Mouse (Mus musculus) lung, embryonic 15.5 days (tissue): ENCODE data around the gene C8b. TPM values are rescaled to one million over a fixed set of nuclear protein-coding genes. Genes with fewer than 3 reads are reported as not detected.
A peak's percentile ranks its signal among the peaks of the same experiment; 100 is the strongest.

ENCODE experiments used
- ATAC-seq: fragments of 200-750 bp; cut with Nextera tagmentation; 2 replicates; pipeline ENCODE4 v1.8.0; 2017; ENCODE audit warnings: moderate number of reproducible peaks, borderline replicate concordance; ENCODE audit not compliant: low FRiP score, low TSS enrichment; ENCODE audit errors: extremely low read depth
- H3K27ac ChIP-seq: fragments of 300-500 bp; sonication (generic); 2 replicates; pipeline ENCODE4 v1.5.1; 2015; ENCODE audit warnings: moderate library complexity, mild to moderate bottlenecking, inconsistent platforms
- H3K27me3 ChIP-seq: fragments of 300-500 bp; sonication (generic); 2 replicates; pipeline ENCODE4 v1.6.1; 2015; ENCODE audit warnings: inconsistent platforms
- H3K36me3 ChIP-seq: fragments of 300-500 bp; sonication (generic); 2 replicates; pipeline ENCODE4 v1.6.1; 2015; ENCODE audit warnings: inconsistent platforms
- H3K4me1 ChIP-seq: fragments of 300-500 bp; sonication (generic); 2 replicates; pipeline ENCODE4 v1.6.1; 2015; ENCODE audit warnings: inconsistent platforms
- H3K4me2 ChIP-seq: fragments of 300-500 bp; sonication (generic); 2 replicates; pipeline ENCODE4 v1.6.1; 2015; ENCODE audit warnings: inconsistent platforms, mild to moderate bottlenecking, moderate library complexity
- H3K4me3 ChIP-seq: fragments of 300-500 bp; sonication (generic); 2 replicates; pipeline ENCODE4 v1.5.1; 2015; ENCODE audit warnings: mild to moderate bottlenecking, inconsistent platforms
- H3K9ac ChIP-seq: fragments of 300-500 bp; sonication (generic); 2 replicates; pipeline ENCODE4 v1.6.1; 2015; ENCODE audit warnings: inconsistent platforms
- H3K9me3 ChIP-seq: fragments of 300-500 bp; sonication (generic); 2 replicates; pipeline ENCODE4 v1.6.1; 2016; ENCODE audit warnings: inconsistent platforms
- WGBS: fragments of 180-500 bp; shearing (Covaris S2); methylation state at CpG from one replicate; pipeline ENCODE4 v1.1.7; 2015; 5-methylcytosine and 5-hydroxymethylcytosine counted together
- polyA plus RNA-seq: library from polyadenylated mRNA; unstranded; fragments of >200 nt; fragmentation: Nextera tagmentation; extraction: Ambion mirVana; gene quantifications from 2 replicates; pipeline ENCODE4 v1.2.1, GENCODE M21; 2015

Gene C8b
- polyA plus RNA-seq = 0.06 and 0.48 TPM in 2 replicates

DNA sequence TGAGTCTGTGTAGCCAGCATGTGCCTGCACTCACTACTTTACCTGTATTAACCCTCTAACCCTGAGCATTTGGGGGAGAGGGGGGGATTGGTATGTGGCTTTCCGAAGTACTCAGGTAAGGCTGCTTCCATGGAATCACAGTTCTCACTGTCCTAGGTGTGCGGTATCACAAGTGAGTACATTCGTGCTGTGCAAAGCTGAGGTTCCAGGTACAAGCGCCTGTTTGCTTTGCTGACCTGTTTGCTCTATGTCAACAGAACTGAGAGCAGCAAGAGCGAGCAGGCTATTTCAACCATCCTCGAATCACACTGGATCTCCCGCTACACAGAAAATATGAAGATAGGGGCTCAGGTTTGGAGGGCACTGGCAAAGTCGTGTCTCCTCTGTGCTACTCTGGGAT, at the start of gene C8b:
C8b (plus strand) TSS at position 253 of the 400 bp plus-strand sequence.
- no peak for ATAC-seq
- Histone ChIP-seq H3K36me3 (no peaks in the 10 kb centered on the region), H3K4me2 (no peak within 1 kb of the TSS), H3K27me3 (no peaks in the 10 kb centered on the region), H3K4me1 (no peaks in the 10 kb centered on the region), H3K27ac (no peak within 1 kb of the TSS), H3K4me3 (no peak within 1 kb of the TSS), H3K9me3 (no peaks in the 10 kb centered on the region), H3K9ac (no peak within 1 kb of the TSS)
- 70% methylated on average over 8 of the region's 8 CpGs for WGBS

DNA sequence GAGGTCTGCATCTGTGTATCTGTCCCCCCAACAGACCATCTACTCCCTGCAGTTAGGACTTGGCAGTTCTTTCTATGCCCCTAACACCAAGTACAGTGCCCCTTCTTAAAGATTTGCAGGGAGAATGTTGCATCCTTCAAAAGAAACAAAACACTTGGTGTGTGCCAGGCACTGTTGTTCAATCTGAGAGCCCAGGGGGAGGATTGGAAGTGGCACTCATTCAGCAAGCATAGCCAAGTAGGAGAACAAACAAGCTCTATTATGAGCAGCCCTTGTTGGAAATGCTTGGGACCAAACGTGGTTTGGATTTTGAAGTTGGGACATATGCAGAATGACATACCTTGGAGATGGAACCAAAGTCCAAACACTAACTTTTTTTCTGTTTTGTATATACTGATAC, 49.6 kb upstream of the C8b start:
- no peak overlapping the region for H3K4me2 ChIP-seq
- no peak overlapping the region for H3K9ac ChIP-seq
- no peaks in the 10 kb centered on the region for H3K36me3 ChIP-seq
- no peak overlapping the region for H3K4me3 ChIP-seq
- H3K4me1 ChIP-seq = peaks cover 15% of the 10 kb centered on the region
- H3K27me3 ChIP-seq = no peaks in the 10 kb centered on the region
- H3K9me3 ChIP-seq = no peaks in the 10 kb centered on the region
- no peak for ATAC-seq
- 44% methylated on average over 1 of the region's 1 CpGs for WGBS
- no peak overlapping the region for H3K27ac ChIP-seq

GRCm38 (mm10) chr4:104718973-104719795, 46.9 kb upstream of the C8b start:
- WGBS = 38% methylated on average over 13 of the region's 13 CpGs
- H3K36me3 ChIP-seq = no peaks in the 10 kb centered on the region
- H3K9me3 ChIP-seq = no peaks in the 10 kb centered on the region
- H3K4me1 ChIP-seq = peaks cover 15% of the 10 kb centered on the region
- no peak overlapping the region for H3K4me3 ChIP-seq
- H3K9ac ChIP-seq = no peak overlapping the region
- ATAC-seq = peak; percentile 40; the same call in 1 of the 2 replicates
- H3K27ac ChIP-seq = no peak overlapping the region
- no peaks in the 10 kb centered on the region for H3K27me3 ChIP-seq
- H3K4me2 ChIP-seq = no peak overlapping the region

GRCm38 (mm10) chr4:104723527-104724045, 42.5 kb upstream of the C8b start:
- H3K9me3 ChIP-seq = no peaks in the 10 kb centered on the region
- 76% methylated on average over 6 of the region's 6 CpGs for WGBS
- H3K36me3 ChIP-seq = no peaks in the 10 kb centered on the region
- no peak overlapping the region for H3K4me2 ChIP-seq
- H3K27me3 ChIP-seq = no peaks in the 10 kb centered on the region
- H3K4me1 ChIP-seq = peaks cover 13% of the 10 kb centered on the region
- no peak overlapping the region for H3K4me3 ChIP-seq
- no peak overlapping the region for H3K9ac ChIP-seq
- ATAC-seq = no peak
- no peak overlapping the region for H3K27ac ChIP-seq

GRCm38 (mm10) chr4:104724258-104724657, 41.9 kb upstream of the C8b start:
- Histone ChIP-seq H3K36me3 (no peaks in the 10 kb centered on the region), H3K27me3 (no peaks in the 10 kb centered on the region), H3K27ac (no peak overlapping the region), H3K4me2 (no peak overlapping the region), H3K9me3 (no peaks in the 10 kb centered on the region), H3K9ac (no peak overlapping the region), H3K4me3 (no peak overlapping the region), H3K4me1 (peaks cover 7% of the 10 kb centered on the region; the same call in 1 of the 2 replicates)
- WGBS = 68% methylated on average over 5 of the region's 5 CpGs
- no peak for ATAC-seq

GRCm38 (mm10) chr4:104725673-104726072, 40.4 kb upstream of the C8b start:
- 40% methylated on average over 3 of the region's 3 CpGs for WGBS
- no peaks in the 10 kb centered on the region for H3K9me3 ChIP-seq
- ATAC-seq = no peak

DNA sequence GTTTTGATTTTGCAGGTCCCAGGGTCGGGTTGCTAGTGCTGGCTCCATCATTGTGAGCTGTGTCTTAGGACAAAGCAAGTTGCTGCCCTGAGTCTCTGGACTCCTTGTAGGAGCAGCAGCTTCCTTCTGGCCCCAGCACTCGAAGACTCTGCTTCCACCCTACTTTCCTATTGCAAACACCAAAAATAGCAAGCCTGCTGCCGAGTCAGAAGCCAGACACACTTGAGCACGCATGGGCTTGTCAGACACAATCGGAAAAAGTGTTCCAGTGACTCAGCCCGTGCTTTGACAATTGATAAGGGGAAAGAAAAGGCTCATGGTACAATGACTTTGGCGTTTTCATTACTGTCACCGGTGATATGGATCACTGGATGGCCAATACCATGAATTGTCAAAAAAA, 36.9 kb upstream of the C8b start:
- no peak overlapping the region for H3K27ac ChIP-seq
- no peaks in the 10 kb centered on the region for H3K27me3 ChIP-seq
- no peak for ATAC-seq
- H3K4me2 ChIP-seq = no peak overlapping the region
- H3K36me3 ChIP-seq = no peaks in the 10 kb centered on the region
- no peaks in the 10 kb centered on the region for H3K9me3 ChIP-seq
- no peak overlapping the region for H3K4me3 ChIP-seq
- WGBS = 71% methylated on average over 8 of the region's 8 CpGs
- no peaks in the 10 kb centered on the region for H3K4me1 ChIP-seq
- no peak overlapping the region for H3K9ac ChIP-seq

More at GRCm38 (mm10) chr4:104725673-104726072, 40.4 kb upstream of the C8b start:
- Histone ChIP-seq H3K4me3 (no peak overlapping the region), H3K4me2 (no peak overlapping the region), H3K9ac (no peak overlapping the region), H3K36me3 (no peaks in the 10 kb centered on the region), H3K4me1 (no peaks in the 10 kb centered on the region), H3K27ac (no peak overlapping the region), H3K27me3 (no peaks in the 10 kb centered on the region)

- no peak overlapping the region for H3K4me3 ChIP-seq
- H3K27ac ChIP-seq = no peak overlapping the region
- no peaks in the 10 kb centered on the region for H3K27me3 ChIP-seq
- H3K4me1 ChIP-seq = no peaks in the 10 kb centered on the region
- no peak for ATAC-seq
- no peaks in the 10 kb centered on the region for H3K36me3 ChIP-seq
- H3K4me2 ChIP-seq = no peak overlapping the region
- WGBS = 40% methylated on average over 6 of the region's 6 CpGs
- H3K9me3 ChIP-seq = no peaks in the 10 kb centered on the region
- no peak overlapping the region for H3K9ac ChIP-seq
These were observed 19.6 kb upstream of the C8b start for GRCm38 (mm10) chr4:104746500-104746899.

DNA sequence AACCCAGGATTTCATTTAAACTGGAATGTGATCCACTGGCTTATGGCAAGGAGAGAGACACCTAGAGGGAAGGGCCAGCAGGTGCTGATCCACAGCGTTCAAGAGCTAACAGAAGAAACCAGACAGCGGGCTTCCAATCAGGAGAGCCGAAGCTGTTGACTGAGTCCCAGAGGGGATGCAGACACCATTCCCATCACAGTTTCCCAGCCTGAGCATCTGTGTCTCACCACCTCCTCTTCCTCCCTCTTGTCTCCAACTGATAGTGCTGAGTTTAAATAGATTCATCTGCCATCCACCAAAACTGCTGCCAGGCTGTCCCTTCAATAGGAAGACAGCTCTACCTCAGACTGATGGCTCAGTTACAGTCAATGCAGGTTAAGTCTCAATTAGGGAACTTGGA, 12.0 kb upstream of the C8b start:
- Histone ChIP-seq H3K4me1 (no peaks in the 10 kb centered on the region), H3K4me2 (no peak overlapping the region), H3K36me3 (no peaks in the 10 kb centered on the region), H3K4me3 (no peak overlapping the region), H3K9me3 (no peaks in the 10 kb centered on the region), H3K9ac (no peak overlapping the region), H3K27me3 (no peaks in the 10 kb centered on the region), H3K27ac (no peak overlapping the region)
- ATAC-seq = no peak
- 79% methylated on average over 3 of the region's 3 CpGs for WGBS

DNA sequence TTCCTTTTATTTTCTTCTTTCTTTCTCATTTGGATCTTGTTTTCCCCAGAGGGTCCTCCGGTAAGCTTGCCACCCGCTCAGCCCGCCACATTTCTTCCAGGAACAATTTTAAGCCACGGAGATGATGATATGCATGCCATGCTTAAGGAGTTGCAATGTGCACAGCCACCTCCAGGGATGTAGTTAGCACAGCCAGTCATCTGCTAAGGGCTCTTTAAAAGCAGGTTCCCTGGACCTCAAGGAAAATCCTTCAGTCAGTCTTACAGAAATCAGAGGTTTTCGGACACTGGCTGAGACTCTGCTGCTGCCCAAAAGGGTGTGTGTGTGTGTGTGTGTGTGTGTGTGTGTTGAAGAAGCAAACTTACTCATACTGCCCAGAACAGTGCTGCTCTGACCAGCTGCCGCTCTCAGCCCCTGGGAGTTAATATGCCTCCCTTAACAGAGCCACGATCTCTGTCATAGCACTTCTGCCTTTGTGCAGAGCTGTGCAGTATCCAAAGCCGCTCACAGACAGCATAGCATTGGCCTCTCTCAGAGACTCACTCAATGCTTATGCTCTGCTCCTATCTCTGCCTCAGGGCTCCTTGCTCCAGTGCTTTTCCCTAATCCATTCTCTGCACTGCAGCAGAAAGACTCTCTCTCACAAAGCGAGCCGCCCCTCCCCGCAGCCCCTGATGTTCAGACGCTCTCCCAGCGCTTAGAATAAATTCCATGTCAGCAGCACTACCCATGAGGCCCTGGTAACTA, 5.1 kb upstream of the C8b start:
- no peak overlapping the region for H3K4me3 ChIP-seq
- H3K4me2 ChIP-seq = no peak overlapping the region
- WGBS = 67% methylated on average over 13 of the region's 13 CpGs
- H3K36me3 ChIP-seq = no peaks in the 10 kb centered on the region
- ATAC-seq = no peak
- H3K27me3 ChIP-seq = no peaks in the 10 kb centered on the region
- H3K9me3 ChIP-seq = no peaks in the 10 kb centered on the region
- no peaks in the 10 kb centered on the region for H3K4me1 ChIP-seq
- no peak overlapping the region for H3K9ac ChIP-seq
- H3K27ac ChIP-seq = no peak overlapping the region

DNA sequence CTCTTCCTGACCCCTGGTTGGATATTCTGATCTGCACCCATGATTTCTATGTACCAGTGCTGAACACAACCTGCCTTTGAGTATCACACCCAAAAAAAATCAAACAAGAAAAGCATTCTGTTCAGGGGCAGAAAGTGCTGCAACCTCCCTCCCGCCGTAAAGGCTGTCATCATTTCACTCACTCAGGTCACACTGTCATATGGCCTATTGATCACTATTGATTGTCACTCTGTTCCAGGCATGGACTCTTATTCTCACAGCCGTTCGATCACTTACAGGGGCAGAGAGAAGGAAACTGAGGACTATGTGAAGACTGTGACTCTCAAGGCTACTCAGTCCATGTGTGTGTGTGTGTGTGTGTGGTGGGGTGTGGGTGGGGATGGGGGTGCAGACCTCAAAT, 2.1 kb downstream of the C8b start:
- no peaks in the 10 kb centered on the region for H3K27me3 ChIP-seq
- no peaks in the 10 kb centered on the region for H3K4me1 ChIP-seq
- H3K9ac ChIP-seq = no peak overlapping the region
- 89% methylated on average over 4 of the region's 4 CpGs for WGBS
- no peak overlapping the region for H3K4me2 ChIP-seq
- H3K27ac ChIP-seq = no peak overlapping the region
- H3K36me3 ChIP-seq = no peaks in the 10 kb centered on the region
- H3K9me3 ChIP-seq = no peaks in the 10 kb centered on the region
- no peak for ATAC-seq
- no peak overlapping the region for H3K4me3 ChIP-seq

GRCm38 (mm10) chr4:104769602-104770001, 3.5 kb downstream of the C8b start:
- Histone ChIP-seq H3K9me3 (no peaks in the 10 kb centered on the region), H3K4me1 (no peaks in the 10 kb centered on the region), H3K27me3 (no peaks in the 10 kb centered on the region), H3K36me3 (no peaks in the 10 kb centered on the region), H3K9ac (no peak overlapping the region), H3K4me2 (no peak overlapping the region), H3K4me3 (no peak overlapping the region), H3K27ac (no peak overlapping the region)
- WGBS = 72% methylated on average over 8 of the region's 8 CpGs
- ATAC-seq = no peak
